11 mouse cellular contexts compared by ENCODE assay signal in genomic region chr19:20529921-20530696, GRCm38 (mm10). TPM values are rescaled to one million over a fixed set of nuclear protein-coding genes. Genes with fewer than 3 reads are reported as not detected.
DNase-seq lines count a peak whose midpoint lies in the region; ATAC-seq and TF ChIP-seq lines count a peak whose summit lies in the region.
"Had no signal": no experiment of that assay in that cellular context is flagged by ENCODE, and none has a peak within 500 bp of the region (broad histone marks: within the 10 kb centered on the region; RNA-seq: fewer than 3 reads in every experiment).

No protein-coding gene starts in this region.

- H3K4me2 ChIP-seq in lung, postnatal 0 days (replicated peaks; ENCODE audit: low read depth, low read length) = no peak overlapping the region
- H3K4me2 ChIP-seq in intestine, embryonic 15.5 days (replicated peaks) = no peak overlapping the region
- H3K4me2 ChIP-seq in stomach, postnatal 0 days (replicated peaks; ENCODE audit: low read depth) = no peak overlapping the region
- H3K4me2 ChIP-seq: embryonic facial prominence, embryonic 12.5 days; midbrain, embryonic 15.5 days had no signal

- H3K36me3 ChIP-seq in lung, postnatal 0 days (ENCODE audit: insufficient read depth, low read length) = no peaks in the 10 kb centered on the region
- no peaks in the 10 kb centered on the region for H3K36me3 ChIP-seq in intestine, embryonic 15.5 days
- no peaks in the 10 kb centered on the region for H3K36me3 ChIP-seq in stomach, postnatal 0 days (ENCODE audit: control insufficient read depth, insufficient read depth, low read length)
- no peaks in the 10 kb centered on the region for H3K36me3 ChIP-seq in thymus, adult 2 months (ENCODE audit: control insufficient read depth, insufficient read depth, low read length)
- H3K36me3 ChIP-seq: embryonic facial prominence, embryonic 12.5 days; midbrain, embryonic 15.5 days had no signal

- H3K27ac ChIP-seq in lung, postnatal 0 days (ENCODE audit: low read length) = peak overlapping the region; percentile 54; the same call in 1 of the 2 replicates
- H3K27ac ChIP-seq in intestine, embryonic 15.5 days = no peak overlapping the region
- peak overlapping the region; percentile 75 for H3K27ac ChIP-seq in stomach, postnatal 0 days (replicated peaks)
- no peak overlapping the region for H3K27ac ChIP-seq in thymus, adult 2 months (ENCODE audit: control insufficient read depth, insufficient read depth, low read length)
- H3K27ac ChIP-seq: embryonic facial prominence, embryonic 12.5 days; midbrain, embryonic 15.5 days had no signal

- no peaks in the 10 kb centered on the region for H3K27me3 ChIP-seq in lung, postnatal 0 days (replicated peaks; ENCODE audit: insufficient read depth, low read length)
- H3K27me3 ChIP-seq in intestine, embryonic 15.5 days (replicated peaks) = no peaks in the 10 kb centered on the region
- H3K27me3 ChIP-seq in stomach, postnatal 0 days (ENCODE audit: control insufficient read depth, insufficient read depth, low read length) = no peaks in the 10 kb centered on the region
- no peaks in the 10 kb centered on the region for H3K27me3 ChIP-seq in thymus, adult 2 months (ENCODE audit: control insufficient read depth, insufficient read depth, low read length)
- H3K27me3 ChIP-seq: embryonic facial prominence, embryonic 12.5 days; midbrain, embryonic 15.5 days had no signal

- 43% methylated on average over 1 of the region's 1 CpGs for WGBS in lung, postnatal 0 days
- WGBS in intestine, embryonic 15.5 days = 76% methylated on average over 1 of the region's 1 CpGs
- WGBS in stomach, postnatal 0 days = 33% methylated on average over 1 of the region's 1 CpGs
- WGBS in thymus, adult 2 months = 97% methylated on average over 1 of the region's 1 CpGs

- H3K4me1 ChIP-seq in lung, postnatal 0 days (ENCODE audit: insufficient read depth, low read depth, low read length) = no peaks in the 10 kb centered on the region
- no peaks in the 10 kb centered on the region for H3K4me1 ChIP-seq in intestine, embryonic 15.5 days (replicated peaks)
- H3K4me1 ChIP-seq in stomach, postnatal 0 days (replicated peaks; ENCODE audit: control insufficient read depth, insufficient read depth) = no peaks in the 10 kb centered on the region
- no peaks in the 10 kb centered on the region for H3K4me1 ChIP-seq in thymus, adult 2 months (replicated peaks; ENCODE audit: control insufficient read depth, insufficient read depth, low read length)
- H3K4me1 ChIP-seq: embryonic facial prominence, embryonic 12.5 days; midbrain, embryonic 15.5 days had no signal

- TF ChIP-seq POLR2A in thymus, adult 2 months (IDR thresholded peaks at IDR 0.05; ENCODE audit: control insufficient read depth, extremely low read depth, insufficient read depth, low read length, poor library complexity) = no peak

- TF ChIP-seq CTCF in lung, postnatal 0 days (IDR thresholded peaks at IDR 0.05) = no peak
- TF ChIP-seq CTCF in stomach, postnatal 0 days (IDR thresholded peaks at IDR 0.05; ENCODE audit: low read depth) = no peak
- no peak for TF ChIP-seq CTCF in thymus, adult 2 months (IDR thresholded peaks at IDR 0.05; ENCODE audit: borderline replicate concordance, control insufficient read depth, extremely low read depth, insufficient read depth, low read length, poor library complexity)

- ATAC-seq in lung, postnatal 0 days = peak; percentile 47
- peak; percentile 47; the same call in 1 of the 2 replicates for ATAC-seq in intestine, embryonic 15.5 days
- ATAC-seq in stomach, postnatal 0 days (ENCODE audit: low FRiP score, low TSS enrichment) = peak; percentile 86
- ATAC-seq: midbrain, embryonic 15.5 days had no signal

- TF ChIP-seq EP300 in lung, postnatal 0 days (IDR thresholded peaks at IDR 0.05) = peak; percentile 86
- TF ChIP-seq EP300 in stomach, postnatal 0 days (optimal IDR thresholded peaks at IDR 0.05) = peak; percentile 93

- no peak overlapping the region for H3K4me3 ChIP-seq in lung, postnatal 0 days (ENCODE audit: low read depth, low read length)
- H3K4me3 ChIP-seq in intestine, embryonic 15.5 days (replicated peaks) = no peak overlapping the region
- H3K4me3 ChIP-seq in stomach, postnatal 0 days (ENCODE audit: low read depth, low read length) = no peak overlapping the region
- no peak overlapping the region for H3K4me3 ChIP-seq in thymus, adult 2 months (ENCODE audit: control insufficient read depth, insufficient read depth, low read length)
- H3K4me3 ChIP-seq: embryonic facial prominence, embryonic 12.5 days; midbrain, embryonic 15.5 days had no signal

- H3K9ac ChIP-seq in lung, postnatal 0 days (replicated peaks; ENCODE audit: low read depth) = no peak overlapping the region
- H3K9ac ChIP-seq in intestine, embryonic 15.5 days = no peak overlapping the region
- H3K9ac ChIP-seq in stomach, postnatal 0 days (ENCODE audit: low read length) = no peak overlapping the region
- H3K9ac ChIP-seq: embryonic facial prominence, embryonic 12.5 days; midbrain, embryonic 15.5 days had no signal

- DNase-seq in heart, adult 18-20 months = peak; percentile 54 to 59
- DNase-seq in heart, postnatal 4 days = no peak
- DNase-seq in lung, postnatal 0 days (ENCODE audit: low spot score) = peak; percentile 83
- DNase-seq in lung, postnatal 14 days = no peak
- no peak for DNase-seq in stomach, postnatal 0 days (ENCODE audit: low spot score)
- no peak for DNase-seq in thymus, adult 2 months
- DNase-seq: cerebellum, postnatal 14 days; right cerebral cortex, postnatal 14 days had no signal

- no peaks in the 10 kb centered on the region for H3K9me3 ChIP-seq in lung, postnatal 0 days (ENCODE audit: low read length)
- no peaks in the 10 kb centered on the region for H3K9me3 ChIP-seq in intestine, embryonic 15.5 days
- H3K9me3 ChIP-seq in stomach, postnatal 0 days (ENCODE audit: control insufficient read depth, low read length) = no peaks in the 10 kb centered on the region
- H3K9me3 ChIP-seq: embryonic facial prominence, embryonic 12.5 days; midbrain, embryonic 15.5 days had no signal

RNA-seq across cellular contexts. Expression of gene Aldh1a1, which starts 37.6 kb away (rescaled TPM):
- total RNA-seq in heart, adult 18-20 months (2021) = 10 to 100 TPM; 20.0 to 35.0 TPM
- 1 to 10 TPM; 5.9 to 7.4 TPM for total RNA-seq in heart, postnatal 4 days (2021)
- 126 and 158 TPM in 2 replicates for polyA plus RNA-seq in lung, postnatal 0 days (2015; fragmentation: Nextera tagmentation; extraction: Ambion mirVana)
- 84.5 and 86.9 TPM in 2 replicates for polyA plus RNA-seq in intestine, embryonic 15.5 days (2015; fragmentation: Nextera tagmentation; extraction: Ambion mirVana)
- 71.3 and 75.7 TPM in 2 replicates for polyA plus RNA-seq in stomach, postnatal 0 days (2015; fragmentation: Nextera tagmentation; extraction: Ambion mirVana)
- polyA plus RNA-seq in thymus, adult 2 months (2012; rRNA removed) = 1.8 and 2.6 TPM in 2 replicates

Comparison
In these comparisons a context has a peak if more than half of its experiments do, and no peak if none do; other contexts are left out.
1. DNase-seq: peak in heart, adult 18-20 months (2 of 2) and lung, postnatal 0 days (single experiment); none in heart, postnatal 4 days (single experiment), lung, postnatal 14 days (single experiment), stomach, postnatal 0 days (single experiment) and thymus, adult 2 months (single experiment).
2. H3K27ac ChIP-seq: peak in lung, postnatal 0 days (single experiment) and stomach, postnatal 0 days (single experiment); none in intestine, embryonic 15.5 days (single experiment) and thymus, adult 2 months (single experiment).
3. RNA of gene Aldh1a1, which starts 37.6 kb away (polyA plus RNA-seq): 126 to 158 TPM in lung, postnatal 0 days, 84.5 to 86.9 TPM in intestine, embryonic 15.5 days and 71.3 to 75.7 TPM in stomach, postnatal 0 days; 1.8 to 2.6 TPM in thymus, adult 2 months; every median in the first group is over 10 times any median in the second.
4. Peak in every context shown above with its lines, with median percentiles within 50 percentile points of each other: ATAC-seq.